31 mouse cellular contexts compared by ENCODE assay signal in genomic region chr7:79298681-79299080, GRCm38 (mm10). TPM values are rescaled to one million over a fixed set of nuclear protein-coding genes. Genes with fewer than 3 reads are reported as not detected.
DNase-seq lines count a peak whose midpoint lies in the region; ATAC-seq and TF ChIP-seq lines count a peak whose summit lies in the region.
"Had no signal": no experiment of that assay in that cellular context is flagged by ENCODE, and none has a peak within 500 bp of the region (broad histone marks: within the 10 kb centered on the region; RNA-seq: fewer than 3 reads in every experiment).

No protein-coding gene starts in this region.

- ATAC-seq in lung, embryonic 14.5 days (ENCODE audit: insufficient read depth): no peak
- ATAC-seq: CD4-positive, CD25-positive, alpha-beta regulatory T cell, adult 4 months; forebrain, embryonic 16.5 days; hindbrain, postnatal 0 days; intestine, embryonic 15.5 days had no signal

- no peak overlapping the region for H3K9ac ChIP-seq in lung, embryonic 14.5 days
- H3K9ac ChIP-seq in ES-Bruce4 (ENCODE audit: low read depth, poor library complexity, severe bottlenecking): no peak overlapping the region
- no peak overlapping the region for H3K9ac ChIP-seq in ES-E14 (ENCODE audit: insufficient read depth, low read depth, low read length, poor library complexity, severe bottlenecking)
- H3K9ac ChIP-seq: intestine, embryonic 15.5 days; kidney, embryonic 15.5 days; limb, embryonic 13.5 days; liver, embryonic 13.5 days; neural tube, embryonic 13.5 days had no signal

- H3K4me3 ChIP-seq in lung, embryonic 14.5 days (ENCODE audit: low read depth, low read length): no peak overlapping the region
- H3K4me3 ChIP-seq in ES-Bruce4 (ENCODE audit: low read depth, low read length) (no peak overlapping the region), ES-E14 (ENCODE audit: insufficient read depth in 1 of 2, low read depth in 1 of 2, low read length in 2 of 2, poor library complexity in 1 of 2, severe bottlenecking in 1 of 2) (no peak overlapping the region)
- H3K4me3 ChIP-seq: erythroblast, embryonic 14.5 days; gastrocnemius, adult 2 months; intestine, embryonic 15.5 days; kidney, embryonic 15.5 days; left cerebral cortex, adult 2 months; limb, embryonic 13.5 days; liver, embryonic 13.5 days; myocyte; neural tube, embryonic 13.5 days had no signal

- DNase-seq in kidney, adult 9 months: peak; percentile 70
- DNase-seq in kidney, adult 11 months: no peak
- no peak for DNase-seq in lung, embryonic 14.5 days
- DNase-seq in lung, postnatal 25 days (ENCODE audit: low spot score): no peak
- DNase-seq in ES-E14 (ENCODE audit: low read depth, low spot score): peak; percentile 39
- no peak for DNase-seq in cerebellum, adult 11 months
- DNase-seq: adrenal gland, postnatal 25 days; cerebellum, adult 18-20 months; cerebellum, postnatal 10 days; gastrocnemius, adult 2 months; gastrocnemius, postnatal 36 days; heart, adult 18-20 months; heart, postnatal 36 days; liver, embryonic 13.5 days; lung, adult 2 months; thymus, adult 2 months; thymus, postnatal 36 days had no signal

- WGBS in lung, embryonic 14.5 days: 42% methylated on average over 1 of the region's 1 CpGs

- peak overlapping the region; percentile 62; the same call in 1 of the 2 replicates for H3K27ac ChIP-seq in lung, embryonic 14.5 days (ENCODE audit: low read depth)
- H3K27ac ChIP-seq in ES-Bruce4 (ENCODE audit: insufficient read depth, low read length): peak overlapping the region; percentile 87
- H3K27ac ChIP-seq in ES-E14 (ENCODE audit: insufficient read depth, low read depth, low read length, poor library complexity, severe bottlenecking): peak overlapping the region; percentile 41; the same call in 1 of the 2 replicates
- H3K27ac ChIP-seq: gastrocnemius, adult 2 months; hindbrain, postnatal 0 days; intestine, embryonic 15.5 days; limb, embryonic 13.5 days; liver, embryonic 13.5 days had no signal

- TF ChIP-seq CTCF in lung, embryonic 14.5 days (IDR thresholded peaks at IDR 0.05; ENCODE audit: low read depth): no peak
- no peak for TF ChIP-seq CTCF in ES-Bruce4 (IDR thresholded peaks at IDR 0.05; ENCODE audit: low read depth, low read length)

- in situ Hi-C loops in ES-E14 (cut with MboI; ENCODE audit: low sequenced_read_pairs in 2 of 2, unreplicated experiment in 2 of 2): no loop called here

- no peaks in the 10 kb centered on the region for H3K9me3 ChIP-seq in lung, embryonic 14.5 days (ENCODE audit: low read depth, low read length)
- H3K9me3 ChIP-seq in ES-Bruce4 (replicated peaks; ENCODE audit: control insufficient read depth, insufficient read depth, low read length, poor library complexity, severe bottlenecking) (no peaks in the 10 kb centered on the region), ES-E14 (ENCODE audit: control insufficient read depth, insufficient read depth, low read depth, low read length) (no peaks in the 10 kb centered on the region)
- H3K9me3 ChIP-seq: G1E; intestine, embryonic 15.5 days; kidney, embryonic 15.5 days; limb, embryonic 13.5 days; liver, embryonic 13.5 days; neural tube, embryonic 13.5 days had no signal

- H3K4me2 ChIP-seq in lung, embryonic 14.5 days: no peak overlapping the region
- H3K4me2 ChIP-seq: heart, embryonic 11.5 days; intestine, embryonic 15.5 days; kidney, embryonic 15.5 days; limb, embryonic 13.5 days; liver, embryonic 13.5 days; midbrain, embryonic 11.5 days; neural tube, embryonic 13.5 days had no signal

- no peak for TF ChIP-seq POLR2A in ES-Bruce4 (IDR thresholded peaks at IDR 0.05; ENCODE audit: insufficient read depth, low read length)

- no peaks in the 10 kb centered on the region for H3K27me3 ChIP-seq in lung, embryonic 14.5 days (ENCODE audit: insufficient read depth, low read length)
- no peaks in the 10 kb centered on the region for H3K27me3 ChIP-seq in ES-Bruce4 (ENCODE audit: control insufficient read depth, insufficient read depth, low read length, poor library complexity, severe bottlenecking)
- H3K27me3 ChIP-seq: intestine, embryonic 15.5 days; kidney, embryonic 15.5 days; limb, embryonic 13.5 days; liver, embryonic 13.5 days; neural tube, embryonic 13.5 days had no signal

- peaks cover 29% of the 10 kb centered on the region for H3K4me1 ChIP-seq in lung, embryonic 14.5 days (ENCODE audit: insufficient read depth)
- peaks cover 6% of the 10 kb centered on the region for H3K4me1 ChIP-seq in ES-Bruce4 (ENCODE audit: control insufficient read depth, insufficient read depth, low read length)
- H3K4me1 ChIP-seq in ES-E14 (ENCODE audit: control insufficient read depth in 2 of 2, insufficient read depth in 2 of 2, low read length in 2 of 2, poor library complexity in 1 of 2): peaks cover 5 to 37% of the 10 kb centered on the region in 2 experiments; a peak in 3 of 4 replicates

- no peak for TF ChIP-seq EP300 in ES-Bruce4 (IDR thresholded peaks at IDR 0.05; ENCODE audit: insufficient read depth, low read depth, low read length)

- H3K36me3 ChIP-seq in lung, embryonic 14.5 days (ENCODE audit: insufficient read depth): peaks cover 29% of the 10 kb centered on the region
- 0 out of 2 replicates have a peak, but pooled peaks cover 3% of the 10 kb centered on the region for H3K36me3 ChIP-seq in ES-Bruce4 (ENCODE audit: control insufficient read depth, insufficient read depth, low read length, poor library complexity, severe bottlenecking)
- H3K36me3 ChIP-seq in ES-E14 (ENCODE audit: control insufficient read depth, insufficient read depth, low read length, poor library complexity, severe bottlenecking): peaks cover 4% of the 10 kb centered on the region; the same call in 1 of the 2 replicates

TF ChIP-seq in ES-E14, 5 proteins besides CTCF, POLR2A, EP300 and RAD21:
- TF ChIP-seq HCFC1 (IDR thresholded peaks at IDR 0.05; ENCODE audit: borderline replicate concordance, insufficient read depth, low read length) (no peak), MAFK (IDR thresholded peaks at IDR 0.05; ENCODE audit: insufficient read depth, low read depth, low read length) (no peak), ZC3H11A (IDR thresholded peaks at IDR 0.05; ENCODE audit: borderline replicate concordance, low read depth, low read length) (no peak), ZNF384 (IDR thresholded peaks at IDR 0.05; ENCODE audit: low read depth, low read length) (no peak), CHD2 (IDR thresholded peaks at IDR 0.05; ENCODE audit: low read depth, low read length) (no peak)

RNA-seq across cellular contexts. Expression of gene Abhd2, which starts 25.7 kb away (rescaled TPM):
- polyA plus RNA-seq in lung, embryonic 14.5 days (2014; fragmentation: Nextera tagmentation; extraction: Ambion mirVana): 21.5 TPM in 2 replicates
- 37.4 and 38.6 TPM in 2 replicates for polyA plus RNA-seq in ES-Bruce4 (2011; ENCODE audit: insufficient read depth, insufficient read length, low read depth, missing spikeins)
- total RNA-seq in ES-E14 (2012; rRNA removed): 58.9 and 61.9 TPM in 2 replicates

Comparison
In these comparisons a context has a peak if more than half of its experiments do, and no peak if none do; other contexts are left out.
1. DNase-seq: peak in kidney, adult 9 months (single experiment) and ES-E14 (single experiment); none in kidney, adult 11 months (single experiment), lung, embryonic 14.5 days (single experiment), lung, postnatal 25 days (single experiment) and cerebellum, adult 11 months (single experiment).
2. Peak in every context shown above with its lines, with median percentiles within 50 percentile points of each other: H3K27ac ChIP-seq.